Mouse (Mus musculus): ENCODE measurements around the gene Dusp8.

Dusp8 gene

GRCm38 (mm10) chr7:142086159-142086905 lies 9.3 kb downstream of the Dusp8 start:
- DNase-seq (ENCODE audit: extremely low spot score, low spot score): no peak

GRCm38 (mm10) chr7:142084820-142085219 lies 10.8 kb downstream of the Dusp8 start:
- no peak for DNase-seq (ENCODE audit: extremely low spot score, low spot score)

GRCm38 (mm10) chr7:142084395-142084794 lies 11.2 kb downstream of the Dusp8 start:
- DNase-seq (ENCODE audit: extremely low spot score, low spot score): no peak

GRCm38 (mm10) chr7:142083588-142084317 lies 11.9 kb downstream of the Dusp8 start:
- DNase-seq (ENCODE audit: extremely low spot score, low spot score): no peak

- DNase-seq (ENCODE audit: extremely low spot score, low spot score): no peak
These were observed 13.0 kb downstream of the Dusp8 start for GRCm38 (mm10) chr7:142082607-142083006.

- peak; percentile 50 for DNase-seq (ENCODE audit: extremely low spot score, low spot score)
These were observed 13.5 kb downstream of the Dusp8 start for GRCm38 (mm10) chr7:142082179-142082578.

- DNase-seq (ENCODE audit: extremely low spot score, low spot score): no peak
These were observed 13.9 kb downstream of the Dusp8 start for GRCm38 (mm10) chr7:142081736-142082135.

- DNase-seq (ENCODE audit: extremely low spot score, low spot score): no peak
These were observed 14.8 kb downstream of the Dusp8 start for GRCm38 (mm10) chr7:142080876-142081275.

- no peak for DNase-seq (ENCODE audit: extremely low spot score, low spot score)
These were observed 16.3 kb downstream of the Dusp8 start for GRCm38 (mm10) chr7:142079365-142079764.

- DNase-seq (ENCODE audit: extremely low spot score, low spot score): no peak
These were observed 18.5 kb downstream of the Dusp8 start for GRCm38 (mm10) chr7:142077138-142077537.

- no peak for DNase-seq (ENCODE audit: extremely low spot score, low spot score)
These were observed 21.3 kb downstream of the Dusp8 start for GRCm38 (mm10) chr7:142074146-142074886.

- no peak for DNase-seq (ENCODE audit: extremely low spot score, low spot score)
These were observed 23.9 kb downstream of the Dusp8 start for GRCm38 (mm10) chr7:142071717-142072116.

GRCm38 (mm10) chr7:142071212-142071578 lies 24.4 kb downstream of the Dusp8 start:
- no peak for DNase-seq (ENCODE audit: extremely low spot score, low spot score)

- peak; percentile 57 for DNase-seq (ENCODE audit: extremely low spot score, low spot score)
These were observed 25.0 kb downstream of the Dusp8 start for GRCm38 (mm10) chr7:142070458-142071211.

GRCm38 (mm10) chr7:142068429-142068828 lies 27.2 kb downstream of the Dusp8 start:
- no peak for DNase-seq (ENCODE audit: extremely low spot score, low spot score)

- DNase-seq (ENCODE audit: extremely low spot score, low spot score): peak; percentile 92
These were observed 34.6 kb downstream of the Dusp8 start, which contains the start of gene Mob2 for GRCm38 (mm10) chr7:142060931-142061565. Gene Mob2, minus strand, starts transcription at chr7:142061065.

- peak; percentile 44 for DNase-seq (ENCODE audit: extremely low spot score, low spot score)
These were observed 35.3 kb downstream of the Dusp8 start for GRCm38 (mm10) chr7:142060185-142060930.

- DNase-seq (ENCODE audit: extremely low spot score, low spot score): no peak
These were observed 36.6 kb downstream of the Dusp8 start for GRCm38 (mm10) chr7:142059024-142059423.

- no peak for DNase-seq (ENCODE audit: extremely low spot score, low spot score)
These were observed 38.5 kb downstream of the Dusp8 start for GRCm38 (mm10) chr7:142057121-142057520.

- DNase-seq (ENCODE audit: extremely low spot score, low spot score): no peak
These were observed 39.0 kb downstream of the Dusp8 start for GRCm38 (mm10) chr7:142056601-142057061.
